Mouse (Mus musculus): ENCODE measurements around the gene Svep1.

Gene Svep1

DNA sequence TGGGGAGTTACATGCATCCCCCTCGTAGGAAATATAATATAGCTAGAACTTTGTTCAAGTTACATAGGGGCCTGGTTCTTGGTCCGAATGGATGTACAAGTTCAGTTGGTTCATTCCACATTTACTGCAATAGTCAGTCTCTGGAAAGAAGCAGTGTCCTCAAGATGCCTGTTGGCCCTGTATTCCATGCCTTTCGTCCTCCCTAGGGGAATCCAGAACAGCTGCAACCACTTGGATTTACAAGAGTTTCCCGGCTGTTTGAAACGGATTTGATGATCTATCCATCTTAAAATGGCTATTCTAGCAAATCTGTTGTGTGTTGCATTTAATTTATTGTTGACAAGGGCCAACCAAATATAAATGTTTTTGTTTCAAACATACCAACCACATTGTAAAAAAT lies 36.2 kb downstream of the Svep1 start:
- in situ Hi-C loops (cut with MboI, MseI): no loop called here

- in situ Hi-C loops (cut with MboI, MseI): no loop called here
These were observed 36.7 kb downstream of the Svep1 start for GRCm38 (mm10) chr4:58169918-58170317.

- in situ Hi-C loops (cut with MboI, MseI): no loop called here
These were observed 38.3 kb downstream of the Svep1 start for GRCm38 (mm10) chr4:58168366-58168765.

DNA sequence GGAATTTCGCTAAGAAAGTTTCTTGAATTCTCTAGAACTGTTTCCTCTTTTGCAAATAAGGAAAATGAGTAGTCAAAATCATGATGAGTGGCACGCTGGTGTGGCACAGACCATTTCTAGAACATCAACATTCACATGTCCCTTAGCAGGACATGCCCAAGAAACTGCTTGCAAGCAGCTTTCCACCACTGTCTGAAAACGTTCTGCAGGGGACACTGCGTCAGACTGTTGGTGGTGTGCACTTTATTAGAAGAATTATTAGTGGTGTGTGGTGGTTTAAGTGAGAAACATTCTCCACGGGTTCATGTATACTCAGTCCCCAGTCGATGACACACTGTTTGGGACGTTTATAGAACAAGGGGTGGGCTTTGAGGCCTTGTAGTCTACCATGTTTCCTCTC lies 40.9 kb downstream of the Svep1 start:
- in situ Hi-C loops (cut with MboI, MseI): no loop called here

DNA sequence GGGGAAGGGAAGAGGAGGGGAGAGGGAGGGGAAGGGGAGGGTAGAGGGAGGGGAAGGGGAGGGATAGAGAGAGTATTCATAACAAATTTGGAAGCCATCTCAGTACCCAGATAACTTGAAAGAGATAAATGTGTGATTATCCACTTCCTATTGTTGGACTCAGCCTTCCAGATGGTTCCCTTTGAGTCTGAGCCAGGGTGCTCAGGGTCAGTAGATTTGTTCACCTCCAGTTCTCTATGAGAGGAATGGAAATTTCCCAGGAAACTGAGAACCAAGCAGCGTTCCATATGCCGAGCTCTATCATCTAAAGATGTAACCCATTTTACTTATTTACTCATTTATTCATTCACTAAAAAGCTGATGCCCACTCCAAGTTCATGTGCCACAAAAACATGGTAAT lies 44.8 kb downstream of the Svep1 start:
- in situ Hi-C loops (cut with MboI, MseI): no loop called here

- in situ Hi-C loops (cut with MboI, MseI): no loop called here
These were observed 47.1 kb downstream of the Svep1 start for GRCm38 (mm10) chr4:58159564-58159963.

GRCm38 (mm10) chr4:58150301-58150700 lies 56.4 kb downstream of the Svep1 start:
- in situ Hi-C loops (cut with MboI, MseI): no loop called here

DNA sequence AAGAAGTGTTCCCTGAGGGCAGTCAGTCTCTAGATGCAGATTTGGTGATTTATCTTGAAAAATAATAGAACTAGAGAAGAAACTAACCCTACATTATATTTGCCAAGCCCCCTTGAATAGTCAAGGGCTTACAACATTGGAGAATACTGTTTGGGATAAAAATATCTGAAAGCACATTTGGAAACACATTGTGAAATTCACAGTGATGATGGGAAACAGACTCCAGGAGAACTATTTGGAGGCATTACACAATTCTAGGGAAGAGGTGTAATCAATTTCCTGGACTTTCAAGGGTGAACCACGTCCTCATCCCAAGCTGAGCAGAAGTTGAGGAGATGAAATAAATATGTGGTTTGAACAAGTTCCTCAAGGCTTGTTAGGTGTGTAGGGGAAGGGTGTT lies 57.5 kb downstream of the Svep1 start:
- in situ Hi-C loops (cut with MboI, MseI): no loop called here

- in situ Hi-C loops (cut with MboI, MseI): no loop called here
These were observed 58.1 kb downstream of the Svep1 start for GRCm38 (mm10) chr4:58148547-58148946.

GRCm38 (mm10) chr4:58146676-58147075 lies 60.0 kb downstream of the Svep1 start:
- in situ Hi-C loops (cut with MboI, MseI): no loop called here

DNA sequence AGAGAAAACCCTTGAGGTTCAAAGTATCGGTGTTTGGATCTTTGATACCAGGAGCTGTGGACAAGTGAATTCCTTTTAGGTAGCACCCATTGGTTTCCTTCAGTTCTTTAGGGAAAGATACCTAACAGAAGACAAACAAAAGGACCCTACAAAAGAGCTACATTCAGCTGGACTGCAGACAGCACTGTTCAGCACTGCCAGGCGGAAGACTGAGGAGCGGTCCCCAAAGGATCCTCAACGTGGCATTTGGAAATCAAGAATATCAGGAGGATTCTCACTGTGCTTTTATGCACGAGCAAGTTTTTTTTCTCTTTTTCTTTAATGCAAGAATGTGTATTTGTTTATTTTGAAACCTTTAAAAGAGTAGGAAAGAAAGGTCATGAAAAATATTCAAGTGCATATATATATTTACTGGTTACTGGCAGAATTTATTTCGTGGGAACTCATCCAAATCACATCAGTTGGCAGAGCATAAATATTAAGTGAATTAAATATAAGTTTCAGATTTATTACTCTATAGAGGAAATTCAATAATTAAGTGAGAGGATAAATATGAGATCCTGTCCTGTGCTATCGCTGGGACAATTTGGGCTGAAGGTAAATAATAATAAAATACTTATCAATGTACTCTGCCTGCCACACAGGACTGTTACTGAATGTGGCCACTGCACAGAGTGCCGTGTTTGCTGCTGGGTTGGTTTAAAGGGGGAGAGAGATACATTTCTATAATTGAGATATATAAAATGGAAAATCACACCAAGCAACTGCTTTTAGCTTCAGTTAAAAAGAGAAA lies 66.7 kb downstream of the Svep1 start:
- in situ Hi-C loops (cut with MboI, MseI): no loop called here

- in situ Hi-C loops (cut with MboI, MseI): no loop called here
These were observed 67.4 kb downstream of the Svep1 start for GRCm38 (mm10) chr4:58139241-58139640.

- in situ Hi-C loops (cut with MboI, MseI): no loop called here
These were observed 72.9 kb downstream of the Svep1 start for GRCm38 (mm10) chr4:58133610-58134309.

GRCm38 (mm10) chr4:58129844-58130243 lies 76.8 kb downstream of the Svep1 start:
- in situ Hi-C loops (cut with MboI, MseI): no loop called here

DNA sequence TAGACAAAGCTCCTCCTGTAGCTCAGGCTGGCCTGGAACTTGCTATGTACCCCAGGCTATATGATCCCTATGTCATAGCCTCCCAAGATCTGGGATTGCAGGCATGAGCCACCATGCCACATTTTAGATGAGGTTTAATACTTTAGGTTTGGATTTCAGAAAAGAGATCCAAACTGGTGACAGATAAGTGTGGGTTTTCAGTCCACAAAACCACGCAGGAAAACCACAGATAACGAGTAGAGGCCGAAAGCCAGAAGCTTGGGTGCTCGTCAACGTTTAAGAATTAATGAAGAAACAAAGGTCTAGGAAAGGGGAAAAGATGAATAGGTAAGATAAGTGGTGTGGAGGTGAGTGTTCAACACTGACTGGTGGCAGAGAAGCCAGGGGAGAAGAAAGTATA lies 79.6 kb downstream of the Svep1 start:
- in situ Hi-C loops (cut with MboI, MseI): no loop called here

GRCm38 (mm10) chr4:58115452-58115851 lies 91.2 kb downstream of the Svep1 start:
- in situ Hi-C loops (cut with MboI, MseI): no loop called here

GRCm38 (mm10) chr4:58111008-58111407 lies 95.7 kb downstream of the Svep1 start:
- in situ Hi-C loops (cut with MboI, MseI): no loop called here

DNA sequence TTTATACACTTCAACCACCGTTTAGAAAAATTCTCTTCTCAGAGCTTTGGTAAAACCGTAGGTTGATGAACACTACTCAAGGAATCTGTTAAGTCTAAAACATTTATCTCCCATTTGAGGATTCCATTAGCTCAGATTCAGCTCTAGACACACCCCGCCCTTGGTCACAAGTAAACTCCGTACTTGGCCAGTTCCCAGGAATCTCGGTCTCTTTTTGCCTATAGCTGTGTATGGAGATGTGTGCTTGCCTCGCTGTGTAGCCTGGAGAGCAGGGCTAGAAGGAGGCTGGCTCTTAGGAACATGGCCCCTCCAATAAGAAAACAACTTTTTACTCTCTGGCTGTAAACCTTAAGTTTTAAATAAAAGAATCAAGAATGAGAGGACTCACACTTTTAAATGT lies 96.9 kb downstream of the Svep1 start:
- in situ Hi-C loops (cut with MboI, MseI): no loop called here

GRCm38 (mm10) chr4:58108364-58108763 lies 98.3 kb downstream of the Svep1 start:
- in situ Hi-C loops (cut with MboI, MseI): no loop called here

- in situ Hi-C loops (cut with MboI, MseI): no loop called here
These were observed 108.9 kb downstream of the Svep1 start for GRCm38 (mm10) chr4:58097732-58098131.

DNA sequence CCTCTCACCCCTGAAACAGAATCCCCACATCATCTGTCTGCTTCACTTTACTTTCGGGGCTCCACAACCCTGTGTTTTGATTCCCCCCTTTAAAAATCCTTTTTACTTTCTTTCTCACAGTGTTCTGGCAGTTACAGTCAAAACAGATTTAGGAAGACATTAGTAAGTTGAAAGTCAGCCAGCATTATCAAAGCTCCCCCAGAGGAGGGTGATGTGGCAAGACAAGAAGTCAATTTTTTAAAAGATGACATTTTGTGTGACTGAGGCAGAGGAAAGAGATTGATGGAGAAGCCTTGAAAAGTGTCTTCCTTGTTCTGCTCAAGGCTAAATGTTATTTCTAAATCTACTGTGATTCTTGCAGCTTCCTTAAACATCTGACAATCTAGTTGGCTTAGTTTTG lies 119.9 kb downstream of the Svep1 start:
- in situ Hi-C loops (cut with MboI, MseI): no loop called here

GRCm38 (mm10) chr4:58086151-58086550 lies 120.5 kb downstream of the Svep1 start:
- in situ Hi-C loops (cut with MboI, MseI): no loop called here

DNA sequence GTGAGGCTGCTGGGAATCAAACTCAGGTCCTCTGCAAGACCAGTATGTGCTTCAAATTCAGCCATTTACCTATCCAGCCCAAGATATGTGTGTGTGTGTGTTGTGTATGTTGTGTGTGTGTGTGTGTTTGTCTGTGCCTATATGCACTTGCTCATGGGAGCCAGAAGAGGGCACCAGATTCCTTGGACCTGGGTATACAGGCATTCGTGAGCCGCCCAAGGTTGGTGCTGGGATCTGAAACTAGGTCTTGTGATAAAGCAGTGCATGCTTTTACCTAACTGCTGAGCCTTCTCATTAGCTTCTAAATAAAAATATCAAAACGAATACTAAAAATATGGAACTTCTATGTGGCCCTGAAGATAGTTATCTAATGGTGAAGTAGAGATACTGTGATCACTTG lies 121.3 kb downstream of the Svep1 start:
- in situ Hi-C loops (cut with MboI, MseI): no loop called here

All from T-helper 17 cell (primary cell).